Mouse (Mus musculus): ENCODE data around the gene Slc19a3.

DNA sequence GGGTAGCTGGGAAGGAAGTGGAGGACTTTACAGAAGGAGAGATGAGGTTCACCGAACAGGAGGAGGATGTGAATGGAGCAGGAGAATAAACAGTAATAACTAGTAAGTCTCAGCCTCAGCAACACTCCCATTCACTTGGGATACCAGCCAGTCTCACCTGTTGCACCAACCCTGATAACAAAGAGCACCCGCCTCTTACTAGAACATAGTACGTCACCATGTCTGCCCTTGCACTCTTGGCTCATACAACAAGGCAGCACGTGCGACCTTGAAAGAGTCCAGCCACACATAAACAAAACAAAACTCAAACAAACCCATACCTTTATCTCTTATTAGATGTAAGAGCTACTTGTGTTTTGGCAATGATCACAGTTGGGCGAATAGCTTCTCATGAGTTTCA, 5.7 kb downstream of the Slc19a3 start:
- TF ChIP-seq POLR2A (IDR thresholded peaks at IDR 0.05; ENCODE audit: borderline replicate concordance, control insufficient read depth, low read depth, low read length), result no peak
- no peak for TF ChIP-seq CTCF (IDR thresholded peaks at IDR 0.05; ENCODE audit: control insufficient read depth, insufficient read depth, low read length)
